Mouse (Mus musculus) heart, postnatal 14 days (tissue): Measurements from ENCODE around the gene Serpina3f. TPM values are rescaled to one million over a fixed set of nuclear protein-coding genes. Genes with fewer than 3 reads are reported as not detected.
A peak's percentile ranks its signal among the peaks of the same experiment; 100 is the strongest.
"Not testable (repeated sequence)": the region's sequence is repeated elsewhere in the genome, so short reads cannot be mapped to it uniquely, and the experiment has no call there.

ENCODE experiments used
- DNase-seq, 2 experiments: peaks; one replicate each; pipeline ENCODE4 v3.0.0; 2021 to 2022
- intact Hi-C: fragments of 180-260 bp; cut with DNase I; formaldehyde crosslinking; loops from one replicate; pipeline ENCODE4 v1.15.1; 2025
- long read RNA-seq, 2 experiments: library from polyadenylated mRNA; stranded (forward); transcript quantifications; one replicate each; pipeline ENCODE4 v2.0.0; 2021
- total RNA-seq, 2 experiments: library from RNA; stranded (reverse); gene quantifications; 2 replicates each; pipeline ENCODE4 v1.2.3; 2021

Gene Serpina3f
- under 1 TPM in 1 of 2 experiments, not detected in 1; 0.17 TPM for total RNA-seq
- long read RNA-seq, experiment 1 = 0 reads
- long read RNA-seq, experiment 2 = 0 reads

- intact Hi-C loops = no loop called here
- DNase-seq = no peak
These were observed at the start of gene Serpina3f for GRCm38 (mm10) chr12:104214445-104214753. Gene Serpina3f, plus strand, starts transcription at chr12:104214544.

DNA sequence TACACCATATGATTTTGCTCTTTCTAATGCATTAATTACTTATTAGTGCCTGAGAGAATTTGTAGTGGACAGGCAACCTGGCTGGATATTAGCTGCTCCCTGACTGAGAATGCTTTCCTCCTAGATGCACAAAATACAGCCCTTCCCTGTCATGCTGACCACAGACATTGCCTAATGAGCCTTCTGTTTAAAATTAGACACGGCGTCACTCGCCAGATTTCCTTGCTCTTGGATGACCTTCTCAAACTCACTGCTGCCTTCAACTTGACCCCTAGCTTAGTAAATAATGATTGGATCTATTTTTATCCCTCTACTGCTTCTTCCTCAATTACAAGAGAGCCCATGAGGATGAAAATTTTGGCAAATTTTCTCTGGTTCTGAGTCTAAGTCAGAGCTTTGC lies 39.6 kb upstream of the Serpina3f start:
- DNase-seq = peak in 1 of 2 experiments; percentile 43

DNA sequence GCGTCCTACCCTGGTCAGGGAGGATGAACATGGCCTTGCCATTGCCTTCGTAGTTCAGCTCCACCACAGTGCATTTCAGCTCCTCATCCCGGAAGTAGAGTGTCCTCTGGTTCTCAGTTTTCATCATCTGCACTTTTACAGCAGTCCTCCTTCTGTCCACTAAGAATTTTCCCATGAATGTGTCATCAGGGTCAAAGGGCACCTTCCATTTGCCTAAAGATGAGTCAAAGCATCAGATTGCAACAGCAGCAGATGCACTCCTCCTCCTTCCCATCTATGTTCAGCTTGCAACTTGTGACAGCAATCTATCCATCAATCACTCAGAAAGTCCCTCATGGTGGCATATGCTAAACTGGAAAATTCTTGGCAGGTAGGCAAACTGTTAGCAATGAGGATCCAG lies 38.7 kb upstream of the Serpina3f start:
- intact Hi-C loops = no loop called here
- no peak for DNase-seq

More for the DNA sequence above, 39.6 kb upstream of the Serpina3f start:
- intact Hi-C loops = no loop called here

- intact Hi-C loops = no loop called here
- peak in 1 of 2 experiments; percentile 42 for DNase-seq
These were observed 35.8 kb upstream of the Serpina3f start for GRCm38 (mm10) chr12:104178577-104178976.

DNA sequence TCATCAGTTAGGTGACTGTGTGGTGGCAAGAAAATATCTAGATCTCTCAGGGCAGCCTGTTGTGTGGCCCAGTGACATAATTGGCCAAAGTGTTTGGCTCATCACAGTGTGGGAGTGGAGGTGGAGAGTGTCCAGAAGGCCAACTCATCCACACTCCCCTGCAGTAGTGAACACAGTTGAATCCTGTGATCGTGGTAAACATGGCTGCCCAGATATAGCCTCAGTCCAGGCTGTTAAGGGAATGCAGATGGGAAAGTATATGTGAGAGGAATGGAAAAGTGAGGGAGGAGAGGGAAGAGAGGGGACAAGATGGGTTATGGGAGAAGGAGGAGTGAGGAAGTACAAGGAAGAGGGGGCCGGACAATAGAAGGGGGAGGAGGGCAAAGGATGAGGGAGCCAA lies 35.4 kb upstream of the Serpina3f start:
- no peak for DNase-seq
- intact Hi-C loops = no loop called here

GRCm38 (mm10) chr12:104185046-104185445 lies 29.3 kb upstream of the Serpina3f start:
- intact Hi-C loops = no loop called here
- no peak for DNase-seq

DNA sequence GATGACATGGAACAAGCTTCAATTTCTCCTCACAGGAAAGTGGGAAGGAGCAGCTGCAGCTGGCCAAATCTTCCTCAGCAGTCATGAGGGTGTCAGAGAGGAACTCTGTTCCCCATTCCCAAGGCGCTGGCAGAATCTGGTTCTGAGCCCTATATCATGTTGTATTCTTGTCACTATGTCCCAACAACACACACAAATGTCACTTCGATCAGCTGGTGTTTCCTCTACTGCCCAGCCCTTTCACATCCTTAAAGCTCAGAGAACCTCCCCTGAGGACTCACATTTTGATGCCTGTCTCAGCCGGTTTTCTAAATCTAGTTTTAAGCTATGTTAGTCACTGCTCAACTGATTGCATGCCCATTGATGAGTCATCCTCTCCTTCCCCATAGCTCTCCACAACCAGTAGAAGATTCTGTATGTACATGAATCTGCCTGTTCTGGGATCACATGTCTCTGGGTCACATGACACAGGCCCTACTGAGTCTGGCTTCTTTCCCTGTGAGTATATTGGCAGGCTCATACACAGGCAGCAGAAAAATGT lies 28.2 kb upstream of the Serpina3f start:
- DNase-seq = peak in 1 of 2 experiments; percentile 10
- intact Hi-C loops = no loop called here

DNA sequence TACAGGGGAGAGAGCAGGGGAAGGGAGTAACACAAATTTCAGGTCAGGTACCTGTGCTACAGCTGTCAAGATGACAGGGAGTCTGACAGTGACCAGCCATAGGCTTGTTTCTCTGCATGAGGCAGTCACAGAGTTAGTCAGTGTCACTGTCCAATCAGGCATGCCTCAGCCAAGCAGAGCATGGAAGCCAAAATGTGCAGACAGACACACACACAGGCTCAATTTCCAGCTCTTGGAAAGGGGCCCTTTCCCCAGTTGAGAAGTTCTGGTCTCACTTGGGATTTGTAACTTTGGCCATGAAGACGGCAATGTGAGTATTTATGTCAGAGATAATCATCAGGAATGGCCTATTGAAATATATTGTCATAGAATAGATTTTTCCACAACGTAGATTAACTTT lies 25.1 kb upstream of the Serpina3f start:
- intact Hi-C loops = no loop called here

GRCm38 (mm10) chr12:104190852-104191251 lies 23.5 kb upstream of the Serpina3f start:
- intact Hi-C loops = no loop called here
- no peak for DNase-seq

More for the DNA sequence above, 25.1 kb upstream of the Serpina3f start:
- no peak for DNase-seq

GRCm38 (mm10) chr12:104209149-104209548 lies 5.2 kb upstream of the Serpina3f start:
- DNase-seq = no peak
- intact Hi-C loops = no loop called here

DNA sequence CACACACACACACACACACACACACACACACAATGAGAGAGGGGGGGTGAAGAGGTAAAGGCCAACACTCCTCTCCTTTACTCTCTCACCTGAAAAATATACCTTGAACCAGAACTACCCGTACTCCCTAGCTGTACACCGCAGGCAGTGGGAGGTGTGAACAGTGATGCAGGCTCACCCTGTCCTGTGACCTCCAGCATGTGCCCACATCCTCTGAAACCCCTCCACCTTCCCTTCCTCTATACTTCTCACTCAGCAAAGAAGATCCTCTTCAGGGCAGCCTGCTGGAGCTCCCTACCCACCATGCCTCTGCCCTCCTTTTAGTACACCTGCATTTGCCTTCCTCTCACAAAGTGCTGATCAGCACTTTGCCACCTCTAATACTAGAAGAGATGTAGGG lies 4.5 kb upstream of the Serpina3f start:
- no peak for DNase-seq
- intact Hi-C loops = no loop called here

DNA sequence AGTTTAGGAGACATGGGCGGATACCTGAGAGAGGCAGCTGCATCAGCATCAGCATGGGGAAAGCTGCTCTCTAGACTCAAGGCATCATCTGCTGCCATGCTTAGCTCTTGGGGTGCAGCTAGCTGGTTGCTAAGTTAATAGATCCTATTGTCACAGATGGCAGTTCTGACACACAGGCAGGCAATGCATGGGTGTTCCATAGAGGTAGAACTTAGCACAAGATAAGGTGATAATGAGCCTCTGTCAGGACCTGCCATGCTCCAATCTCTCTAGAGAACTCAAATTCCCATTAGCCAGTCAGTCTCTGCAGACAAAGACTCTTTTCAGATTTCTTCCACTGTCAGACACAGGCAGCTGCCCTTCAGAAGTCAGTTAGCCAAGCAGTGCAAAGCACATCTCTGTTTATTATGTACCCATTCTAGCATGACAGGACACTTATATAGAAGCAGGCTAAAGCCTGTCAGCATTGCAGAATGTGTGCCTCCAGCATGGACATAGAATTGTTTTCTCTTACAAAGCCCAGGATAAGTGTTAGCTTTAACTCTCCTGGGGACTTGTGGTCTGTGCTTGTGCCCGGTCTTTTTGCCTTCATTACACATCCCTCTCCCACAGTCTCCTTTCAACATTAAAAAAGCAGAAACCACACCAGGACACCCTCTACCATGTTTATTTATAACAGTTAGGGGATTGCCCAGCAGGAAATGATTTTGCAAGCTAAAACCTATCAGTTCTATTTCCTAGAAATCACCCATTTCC lies 477 bp upstream of the Serpina3f start:
- DNase-seq = no peak
- intact Hi-C loops = no loop called here

DNA sequence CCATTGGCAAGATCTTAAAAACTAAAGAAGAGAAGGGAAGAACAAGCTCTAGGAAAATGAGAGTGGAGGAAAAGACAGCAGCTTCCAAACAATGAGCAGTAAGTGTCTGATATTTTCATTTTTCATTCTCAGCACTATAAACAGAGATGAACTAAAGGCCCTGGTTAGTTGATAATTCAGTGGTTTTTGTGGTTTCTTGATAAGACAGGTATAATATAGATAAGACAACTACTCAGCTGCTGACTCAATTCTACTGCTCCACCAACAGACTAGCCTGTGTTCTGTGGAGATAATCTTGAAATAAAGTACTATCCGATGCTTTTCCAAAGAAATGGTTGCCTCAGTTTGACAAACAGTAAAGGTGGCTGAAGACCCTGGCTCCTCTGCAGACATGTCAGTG lies 905 bp downstream of the Serpina3f start:
- intact Hi-C loops = no loop called here

DNA sequence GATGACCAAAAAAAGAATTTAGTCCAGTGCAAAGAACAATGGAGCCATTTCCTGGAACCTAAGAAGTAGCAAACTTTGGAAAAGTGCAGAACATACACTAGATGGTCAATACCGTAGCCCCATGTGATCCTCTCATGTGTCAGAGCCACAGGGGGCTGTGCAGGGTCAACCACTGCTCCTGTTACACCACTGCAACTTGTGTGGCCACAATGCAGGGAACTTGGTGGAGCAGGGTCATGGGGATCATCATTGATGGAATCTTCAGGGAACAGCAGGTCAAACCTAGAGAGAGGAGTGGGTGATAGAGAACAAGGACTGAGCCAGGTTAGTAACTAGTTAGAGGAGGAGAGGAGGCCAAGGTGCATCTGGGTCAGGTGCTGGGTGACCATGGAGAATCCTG lies 7.3 kb downstream of the Serpina3f start:
- intact Hi-C loops = loop anchor here (2.0 to 10.0 kb wide), 2 partner anchors 35 to 193 kb away; no protein-coding TSS in a partner anchor
- DNase-seq = no peak

More for the DNA sequence above, 905 bp downstream of the Serpina3f start:
- DNase-seq = no peak

- DNase-seq = no peak
- intact Hi-C loops = loop anchor here (2.0 to 10.0 kb wide), 2 partner anchors 33 to 191 kb away; no protein-coding TSS in a partner anchor
These were observed 9.3 kb downstream of the Serpina3f start for GRCm38 (mm10) chr12:104223690-104224089.

- intact Hi-C loops = loop anchor here (10.0 kb wide), 1 partner anchor 190 kb away; no protein-coding TSS in a partner anchor
- DNase-seq = peak in 1 of 2 experiments; percentile 33
These were observed 10.4 kb downstream of the Serpina3f start for GRCm38 (mm10) chr12:104224598-104225300.

- no peak for DNase-seq
These were observed 16.4 kb downstream of the Serpina3f start for GRCm38 (mm10) chr12:104230762-104231161.

GRCm38 (mm10) chr12:104235915-104236314 lies 21.6 kb downstream of the Serpina3f start, which contains the start of gene Serpina3g:
Gene Serpina3g, plus strand, starts transcription at chr12:104236245.
- DNase-seq = no peak
- intact Hi-C loops = no loop called here

More at GRCm38 (mm10) chr12:104230762-104231161, 16.4 kb downstream of the Serpina3f start:
- intact Hi-C loops = no loop called here

- DNase-seq, intact Hi-C loops: not testable (repeated sequence)
These were observed 23.7 kb downstream of the Serpina3f start for GRCm38 (mm10) chr12:104238048-104238447.

DNA sequence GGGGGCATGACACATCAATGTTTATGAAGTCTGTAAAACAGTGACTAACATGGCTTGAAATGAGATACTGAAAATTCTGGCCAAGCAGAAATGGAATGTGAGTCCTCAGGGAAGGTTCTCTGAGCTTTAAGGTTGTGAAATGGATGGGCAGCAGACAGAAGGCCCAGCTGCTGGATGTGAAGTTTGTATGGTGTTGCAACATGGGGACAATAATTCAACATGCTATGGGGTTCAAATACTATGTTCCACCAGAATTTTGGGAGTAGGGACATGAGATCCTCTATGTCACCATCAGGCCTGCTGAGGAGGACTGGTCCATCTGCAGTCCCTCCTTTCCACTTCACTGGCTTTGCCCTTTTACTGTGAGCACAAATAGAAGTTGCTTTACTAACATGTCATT lies 29.0 kb downstream of the Serpina3f start:
- intact Hi-C loops = no loop called here
- DNase-seq = no peak

DNA sequence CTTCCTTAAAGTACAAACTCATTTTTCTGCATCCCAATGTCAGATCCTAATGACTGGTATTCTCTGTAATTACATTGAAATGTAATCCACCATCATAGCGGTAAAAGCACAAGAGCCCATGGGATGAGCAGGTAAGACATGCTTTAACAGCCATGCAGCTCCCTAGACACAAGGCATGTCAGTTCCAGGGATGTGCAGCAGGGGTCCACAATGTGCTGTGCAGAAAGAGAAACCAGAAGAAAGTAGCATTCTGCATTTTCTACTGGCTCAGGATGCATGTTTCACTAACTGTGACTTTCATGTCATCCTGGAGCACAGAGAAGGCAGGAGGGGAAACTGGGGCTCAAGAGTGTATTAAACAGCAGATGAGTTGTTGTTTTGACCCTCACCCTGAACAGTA lies 30.7 kb downstream of the Serpina3f start:
- DNase-seq = peak in 1 of 2 experiments; percentile 9
- intact Hi-C loops = no loop called here
